Mouse (Mus musculus) urinary bladder, adult 18-20 months (tissue): ENCODE measurements around the gene Max.

Experiments used
- DNase-seq, 2 experiments: peaks; one replicate each; pipeline ENCODE4 v3.0.0; 2022; ENCODE audit warnings: low spot score in 2 of 2, mixed read lengths in 2 of 2

Max gene

DNA sequence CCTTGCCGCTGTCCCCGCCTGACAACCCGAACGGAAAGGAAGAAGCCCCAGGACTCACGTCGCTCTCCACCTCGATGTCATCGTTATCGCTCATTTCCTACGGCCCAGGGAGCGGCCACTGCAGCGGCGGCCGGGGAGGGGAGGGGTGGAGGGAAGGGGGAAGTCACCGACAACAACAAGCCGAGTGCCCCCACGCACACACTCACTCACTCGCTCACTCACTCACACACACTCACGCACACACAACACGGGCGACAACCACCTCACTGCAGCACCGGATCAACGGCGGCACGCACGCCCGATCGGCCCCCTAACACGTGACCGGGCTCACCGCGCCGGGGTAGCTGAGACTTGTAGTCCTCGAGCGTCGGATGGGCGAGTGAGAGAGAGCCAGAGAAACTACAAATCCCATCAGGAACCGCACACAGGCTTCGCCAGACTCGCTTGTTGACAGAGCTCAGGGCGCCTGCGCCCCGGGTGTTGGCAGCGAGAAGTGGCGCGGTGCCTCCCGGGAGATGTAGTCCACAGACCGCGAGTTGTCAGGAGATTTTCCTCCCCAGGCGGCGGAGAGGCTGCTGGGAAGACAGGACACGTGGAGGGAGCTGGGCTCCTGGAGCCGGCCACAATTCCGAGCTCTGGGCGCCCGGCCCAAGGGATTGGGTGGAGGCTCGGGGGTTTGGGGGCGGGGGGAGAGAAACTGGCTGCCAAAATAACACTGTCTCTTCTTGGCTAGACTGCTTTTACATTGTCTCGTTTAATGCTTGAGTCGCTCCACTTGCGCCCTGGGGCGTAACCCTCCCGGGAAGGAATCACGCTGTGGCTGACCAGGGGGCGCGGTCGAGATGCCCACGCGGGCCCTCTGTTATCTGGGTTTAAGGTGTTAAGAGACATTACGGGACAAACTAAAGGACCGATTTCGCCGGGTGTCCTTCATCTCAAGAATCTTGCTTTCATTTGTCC is at the start of gene Max:
Max (minus strand) TSS at position 270 of the 960 bp plus-strand sequence.
- DNase-seq, result peak; percentile 96 to 99

- DNase-seq, result no peak
These were observed 49.2 kb upstream of the Max start for GRCm38 (mm10) chr12:77011092-77011720.

DNA sequence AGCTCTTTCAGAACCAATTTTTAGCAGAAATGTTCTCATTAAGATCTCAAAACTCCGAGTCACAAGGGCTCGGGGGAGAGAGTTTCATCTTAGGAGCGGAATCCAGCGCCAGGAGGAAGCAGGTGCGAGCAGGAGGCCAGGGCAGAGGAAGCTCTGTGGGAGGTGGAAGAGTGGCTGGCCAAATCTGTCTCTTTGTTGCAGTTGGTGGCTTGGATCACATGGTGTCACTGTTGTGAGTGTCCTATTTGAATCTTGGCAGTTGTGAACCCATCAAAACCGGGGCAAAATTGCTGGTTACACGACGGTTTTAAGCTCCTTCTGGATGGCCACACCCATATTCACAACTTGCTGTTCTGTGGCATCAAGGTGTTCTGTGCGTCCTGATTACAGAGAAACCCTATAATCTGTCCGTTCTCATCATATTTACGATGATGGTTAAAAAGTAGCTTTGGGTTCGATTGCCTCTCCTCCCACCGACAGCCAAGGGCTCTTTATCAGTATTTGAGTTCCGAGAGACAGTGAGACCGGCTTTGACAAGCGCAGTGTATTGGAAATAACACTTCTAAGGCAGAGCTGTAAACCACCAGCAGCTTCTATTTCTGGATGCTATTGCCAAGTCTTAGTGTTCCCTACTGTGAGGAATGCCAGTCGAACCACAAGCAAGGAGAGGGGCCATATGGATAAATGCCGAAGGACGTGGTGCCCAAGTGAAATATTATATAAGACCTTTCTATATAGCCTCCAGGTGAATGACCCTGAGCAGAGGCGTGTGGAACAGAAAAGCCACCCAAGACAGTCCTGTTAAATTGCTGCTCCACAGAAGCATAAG is 47.4 kb upstream of the Max start:
- no peak for DNase-seq

- DNase-seq, result no peak
These were observed 42.9 kb upstream of the Max start for GRCm38 (mm10) chr12:77004893-77005292.

DNA sequence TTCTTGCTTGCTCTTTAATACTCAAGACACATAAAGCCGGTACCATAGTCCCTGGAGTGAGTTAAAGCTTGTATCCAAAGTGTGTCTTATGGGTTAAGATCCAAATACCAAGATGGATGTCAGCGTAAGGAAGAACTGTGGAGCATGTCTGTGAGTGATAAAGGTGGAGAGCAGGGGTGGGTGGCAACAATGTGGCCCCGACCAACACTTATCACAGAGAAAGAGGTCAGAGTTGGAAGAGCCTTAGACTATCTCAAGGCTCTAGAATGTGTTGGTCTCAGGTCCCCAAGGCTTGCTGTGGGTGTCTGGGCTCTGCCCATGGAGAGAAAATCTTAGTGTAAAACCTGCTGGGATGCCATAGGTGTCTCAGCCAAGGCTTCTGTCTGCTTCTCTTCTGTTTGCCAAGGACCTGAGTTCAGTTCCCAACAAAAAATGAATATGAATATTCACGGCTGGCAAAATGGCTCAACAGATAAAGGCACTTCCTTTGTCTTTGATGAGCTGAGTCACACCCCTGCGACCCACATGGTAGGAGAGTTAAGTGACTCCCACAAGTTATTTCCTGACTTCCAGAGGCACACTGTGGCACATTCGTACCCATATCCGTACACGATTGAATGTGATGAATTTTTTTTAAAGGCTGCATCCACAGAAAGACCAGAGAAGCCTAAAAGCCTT is 40.7 kb upstream of the Max start:
- DNase-seq, result no peak

DNA sequence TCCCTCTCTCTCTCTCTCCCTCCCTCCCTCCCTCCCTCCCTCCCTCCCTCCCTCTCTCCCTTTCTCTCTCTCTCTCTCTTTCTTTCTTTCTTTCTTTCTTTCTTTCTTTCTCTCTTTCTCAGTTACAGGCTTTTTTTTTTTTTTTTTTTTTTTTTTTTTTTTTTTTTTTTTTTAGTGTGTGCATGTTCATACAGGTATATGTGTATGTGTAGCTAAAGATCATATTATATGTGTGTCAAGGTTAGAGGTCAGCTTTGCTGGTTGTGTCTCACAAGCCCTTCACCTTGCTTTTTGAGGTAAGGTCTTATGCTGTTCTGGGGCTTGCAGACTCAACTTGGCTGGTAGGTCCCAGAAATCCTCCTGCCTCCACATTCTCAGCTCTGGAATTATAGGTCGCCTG is 39.3 kb upstream of the Max start:
- DNase-seq, result no peak

DNA sequence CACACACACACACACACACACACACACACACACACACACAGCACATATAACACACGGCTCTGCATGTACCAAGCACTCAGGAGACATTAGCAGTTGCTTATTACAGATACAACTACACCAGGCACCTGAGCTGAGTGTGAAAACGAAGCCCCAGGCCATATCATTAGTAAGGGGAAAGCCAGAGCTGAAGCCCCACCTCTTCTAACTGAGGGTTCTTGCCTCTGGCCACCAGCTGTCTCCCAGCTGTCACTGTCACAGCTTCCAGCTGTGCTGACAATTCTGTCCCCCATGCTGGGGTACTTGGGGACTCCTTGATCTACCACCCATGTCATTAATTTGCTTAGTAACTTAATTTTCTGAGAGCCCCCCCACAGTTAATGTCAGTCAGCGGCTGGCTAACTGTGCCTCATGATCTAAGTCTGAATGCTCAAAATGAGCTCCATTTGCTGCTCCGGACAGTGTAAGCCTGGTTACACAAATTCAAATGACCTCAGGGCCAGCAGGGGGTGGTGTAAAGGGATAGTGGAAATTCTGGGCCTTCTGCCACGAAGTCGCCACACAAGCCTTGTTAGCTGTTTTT is 38.8 kb upstream of the Max start:
- no peak for DNase-seq

DNA sequence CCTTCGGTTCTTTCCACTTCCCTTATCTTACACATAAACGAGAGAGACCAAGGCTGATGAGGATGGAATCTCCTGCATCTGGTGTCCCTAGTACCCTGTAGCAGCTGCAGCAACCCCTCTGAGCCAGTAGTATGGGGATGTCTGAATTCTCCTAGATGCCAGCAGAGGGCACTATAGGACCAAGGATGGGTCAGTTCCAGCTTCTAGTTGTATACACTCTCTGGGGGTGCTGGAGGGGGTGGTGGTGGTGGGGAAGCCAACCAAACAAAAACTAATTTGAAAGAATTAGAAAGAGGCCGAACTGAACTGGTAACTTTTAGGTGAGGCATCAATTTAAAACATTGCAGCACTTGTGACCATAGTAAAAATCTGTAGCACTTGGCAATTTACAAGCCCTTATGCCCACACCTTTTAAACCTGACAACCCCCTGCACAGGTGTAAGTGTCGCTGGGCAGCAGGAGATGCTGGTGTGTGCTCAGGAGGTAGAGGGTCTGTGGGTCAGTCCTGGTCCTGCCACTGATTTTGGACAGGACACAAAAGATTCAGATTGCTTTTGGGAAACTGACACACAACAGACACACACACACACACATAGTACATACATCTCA is 38.2 kb upstream of the Max start:
- peak in 1 of 2 experiments; percentile 20 for DNase-seq

- no peak for DNase-seq
These were observed 32.8 kb upstream of the Max start for GRCm38 (mm10) chr12:76994766-76995165.

DNA sequence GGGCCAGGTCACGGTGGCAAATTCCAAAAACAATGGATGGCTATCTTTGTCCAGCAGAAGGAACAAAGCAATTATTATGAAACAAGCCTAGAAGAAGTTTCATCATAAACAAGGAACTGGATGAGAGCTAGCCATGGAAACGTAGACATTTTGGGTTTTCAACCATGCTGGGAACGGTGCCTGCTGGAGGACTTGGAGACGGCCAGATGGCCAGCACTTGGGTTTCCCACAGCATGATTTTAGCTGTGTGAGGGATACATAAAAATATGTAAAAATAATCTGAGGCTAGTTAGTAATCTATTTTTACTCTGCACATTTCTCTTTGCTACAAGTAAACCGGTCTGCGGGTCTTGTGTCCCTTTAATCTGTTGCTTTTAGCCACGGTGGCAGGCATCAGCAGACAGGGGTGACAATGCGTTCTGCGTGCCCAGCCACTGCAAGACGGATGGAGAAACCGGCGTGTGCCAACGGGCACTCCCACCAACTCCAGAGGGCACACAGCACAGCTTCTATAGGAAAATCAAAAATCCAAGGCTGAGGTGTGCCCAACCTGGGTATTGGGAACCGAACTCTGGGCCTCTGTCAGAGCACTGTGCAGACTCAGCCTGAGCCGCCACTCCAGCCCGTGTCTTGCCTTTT is 31.0 kb upstream of the Max start:
- DNase-seq, result no peak

- no peak for DNase-seq
These were observed 20.9 kb upstream of the Max start for GRCm38 (mm10) chr12:76982818-76983471.

GRCm38 (mm10) chr12:76979530-76979929 is 17.5 kb upstream of the Max start:
- DNase-seq, result no peak

DNA sequence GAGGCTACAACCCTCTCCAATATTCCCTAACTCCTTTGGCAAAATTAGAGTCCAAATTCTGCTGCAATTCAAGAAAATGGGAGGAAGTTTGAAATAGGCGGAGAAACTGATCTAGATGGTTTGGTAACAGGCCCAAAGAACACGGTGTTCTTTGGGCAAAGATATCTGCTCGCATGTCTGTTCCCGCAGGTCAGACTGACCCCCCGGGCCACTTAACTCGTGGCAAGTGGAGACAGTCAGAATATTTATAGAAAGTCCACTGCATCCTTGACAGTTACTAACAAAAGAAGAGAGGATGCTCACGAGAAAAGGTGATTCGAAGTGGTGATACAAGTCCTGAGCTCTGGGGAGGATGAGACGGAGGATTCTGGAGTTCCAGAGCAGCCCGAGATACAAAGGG is 10.7 kb upstream of the Max start:
- no peak for DNase-seq

- DNase-seq, result no peak
These were observed 10.2 kb upstream of the Max start for GRCm38 (mm10) chr12:76972241-76972640.

DNA sequence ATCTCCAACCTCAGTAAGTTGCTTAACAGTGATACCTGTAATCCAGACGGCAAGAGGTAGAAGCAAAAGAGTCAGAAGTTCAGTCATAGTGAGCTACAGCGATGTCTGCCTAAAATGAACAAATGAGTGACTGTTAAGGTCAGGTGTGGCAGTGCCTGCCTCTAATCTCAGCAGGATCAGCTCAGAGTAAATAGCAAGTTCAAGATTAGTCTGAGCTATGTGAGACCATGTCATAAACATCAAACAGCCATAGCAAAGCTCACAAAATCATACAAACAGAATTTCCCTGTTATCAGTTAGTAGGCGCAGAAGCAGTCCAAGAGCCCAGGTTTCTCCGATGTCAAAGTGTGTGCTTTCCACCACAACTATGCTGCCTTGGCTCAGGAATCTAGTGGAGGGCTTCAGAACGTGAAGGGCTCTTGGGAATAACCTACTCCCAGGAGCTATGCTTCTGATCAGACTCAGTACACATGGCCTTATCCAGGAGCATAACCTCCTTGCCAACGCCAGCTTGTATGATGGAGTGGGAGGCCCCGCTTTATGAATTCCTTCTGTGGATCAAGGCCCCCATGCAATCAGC is 9.7 kb upstream of the Max start:
- DNase-seq, result no peak

GRCm38 (mm10) chr12:76965876-76966275 is 3.9 kb upstream of the Max start:
- no peak for DNase-seq

- no peak for DNase-seq
These were observed 3.1 kb upstream of the Max start for GRCm38 (mm10) chr12:76965089-76965488.

DNA sequence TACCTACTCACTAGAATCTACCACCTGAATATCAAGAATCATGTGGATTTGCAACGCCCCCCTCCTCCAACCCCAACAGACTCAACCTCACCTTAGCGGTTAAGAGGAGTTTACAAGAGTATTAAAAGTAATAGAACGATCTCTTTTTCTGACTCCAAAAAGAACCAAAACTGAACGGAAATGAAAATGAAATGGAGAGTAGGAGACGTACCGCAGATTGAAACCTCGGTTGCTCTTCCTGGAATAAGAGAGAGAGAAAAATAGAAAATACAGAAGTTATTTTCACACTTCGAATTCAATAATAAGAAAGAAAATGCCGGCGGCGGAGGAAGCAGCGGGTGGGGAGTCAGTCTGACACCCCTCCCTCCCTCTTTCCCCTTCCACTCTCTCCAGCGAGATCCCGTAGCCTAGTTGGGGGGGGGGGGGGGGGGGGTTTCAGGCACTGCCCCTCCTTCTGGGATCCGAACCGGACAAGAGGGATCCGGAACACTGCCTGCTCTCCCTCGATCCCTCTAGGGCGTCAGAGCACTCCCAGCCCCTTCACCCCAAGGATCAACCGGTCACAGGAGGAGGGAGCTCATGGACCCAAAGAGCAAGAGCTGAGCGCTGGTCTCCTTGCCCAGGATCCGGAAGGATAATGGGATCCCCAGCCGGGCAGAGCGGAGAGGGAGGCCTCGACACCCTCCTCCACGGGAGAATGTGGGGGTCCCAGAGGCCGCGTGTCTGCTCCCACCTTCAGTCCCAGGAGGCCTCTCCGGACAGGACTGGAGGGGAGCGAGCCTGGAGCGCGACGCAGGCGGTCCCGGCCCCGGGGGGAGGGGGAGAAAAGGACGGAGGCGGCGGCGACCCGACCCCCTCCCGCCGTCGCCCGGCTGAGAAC is 709 bp downstream of the Max start:
- DNase-seq, result peak in 1 of 2 experiments; percentile 37
